Mouse (Mus musculus) erythroblast, embryonic 14.5 days (primary cell): ENCODE data around the gene Rd3l.

Source experiments
- GATA1 ChIP-seq: IDR thresholded peaks from 2 replicates; pipeline ENCODE4 v1.6.1; 2012; ENCODE audit warnings: low read length, inconsistent platforms, mixed read lengths
- TAL1 ChIP-seq: IDR thresholded peaks from 3 replicates; pipeline ENCODE4 v1.6.1; 2012; ENCODE audit warnings: low read length, inconsistent platforms, mixed read lengths

GRCm38 (mm10) chr12:111938623-111939177 lies 42.4 kb downstream of the Rd3l start:
- no peak for TF ChIP-seq GATA1
- TF ChIP-seq TAL1: no peak
